Mouse (Mus musculus) neural tube, embryonic 11.5 days (tissue): ENCODE data around the gene Sema4d. TPM values are rescaled to one million over a fixed set of nuclear protein-coding genes. Genes with fewer than 3 reads are reported as not detected.

Source experiments
- ATAC-seq: fragments of 200-750 bp; cut with Nextera tagmentation; 2 replicates; pipeline ENCODE4 v1.8.0; 2017; ENCODE audit warnings: moderate number of reproducible peaks, mild to moderate bottlenecking, moderate TSS enrichment, moderate library complexity; ENCODE audit not compliant: insufficient read depth, low FRiP score, low TSS enrichment
- DNase-seq: peaks from one replicate; pipeline ENCODE4 v3.0.0-alpha.2; 2015; ENCODE audit warnings: low spot score
- H3K27ac ChIP-seq: fragments of 300-500 bp; sonication (generic); 2 replicates; pipeline ENCODE4 v1.5.1; 2014; ENCODE audit warnings: low read depth, mild to moderate bottlenecking, low read length
- H3K27me3 ChIP-seq: fragments of 300-500 bp; sonication (generic); 2 replicates; pipeline ENCODE4 v1.6.1; 2014; ENCODE audit warnings: mild to moderate bottlenecking, low read length, mixed read lengths; ENCODE audit not compliant: control insufficient read depth, insufficient read depth
- H3K36me3 ChIP-seq: fragments of 300-500 bp; sonication (generic); 2 replicates; pipeline ENCODE4 v1.6.1; 2014; ENCODE audit warnings: mild to moderate bottlenecking, low read length, moderate library complexity, mixed read lengths; ENCODE audit not compliant: control insufficient read depth, insufficient read depth
- H3K4me1 ChIP-seq: fragments of 300-500 bp; sonication (generic); 2 replicates; pipeline ENCODE4 v1.6.1; 2014; ENCODE audit warnings: low read length, mixed read lengths; ENCODE audit not compliant: control insufficient read depth, insufficient read depth
- H3K4me2 ChIP-seq: fragments of 300-500 bp; sonication (generic); 2 replicates; pipeline ENCODE4 v1.6.1; 2014; ENCODE audit warnings: low read depth, mild to moderate bottlenecking, moderate library complexity
- H3K4me3 ChIP-seq: fragments of 300-500 bp; sonication (generic); 2 replicates; pipeline ENCODE4 v1.5.1; 2014; ENCODE audit warnings: low read depth, low read length
- H3K9ac ChIP-seq: fragments of 300-500 bp; sonication (generic); 2 replicates; pipeline ENCODE4 v1.6.1; 2014; ENCODE audit warnings: mild to moderate bottlenecking, low read length
- H3K9me3 ChIP-seq: fragments of 300-500 bp; sonication (generic); 2 replicates; pipeline ENCODE4 v1.6.1; 2016; ENCODE audit warnings: low read length; ENCODE audit not compliant: control insufficient read depth
- WGBS: fragments of 180-500 bp; shearing (Covaris S2); extraction: QIAGEN DNeasy Blood & Tissue Kit; methylation state at CpG from one replicate; pipeline ENCODE4 v1.1.7; 2014; 5-methylcytosine and 5-hydroxymethylcytosine counted together
- polyA plus RNA-seq: library from polyadenylated mRNA; unstranded; fragments of >200 nt; fragmentation: Nextera tagmentation; extraction: Ambion mirVana; gene quantifications from 2 replicates; pipeline ENCODE4 v1.2.1, GENCODE M21; 2014

Gene Sema4d
- polyA plus RNA-seq, 1 experiment from 2014 or later, result 6.7 TPM

- ATAC-seq, result no peak
- Histone ChIP-seq H3K4me3 (no peak overlapping the region), H3K4me1 (no peaks in the 10 kb centered on the region), H3K9ac (no peak overlapping the region), H3K27me3 (no peaks in the 10 kb centered on the region), H3K9me3 (no peaks in the 10 kb centered on the region), H3K27ac (no peak overlapping the region), H3K4me2 (no peak overlapping the region), H3K36me3 (no peaks in the 10 kb centered on the region)
- WGBS, result 77% methylated on average over 4 of the region's 4 CpGs
- no peak for DNase-seq
Measured at GRCm38 (mm10) chr13:51805634-51806033, 12.1 kb upstream of the Sema4d start.

DNA sequence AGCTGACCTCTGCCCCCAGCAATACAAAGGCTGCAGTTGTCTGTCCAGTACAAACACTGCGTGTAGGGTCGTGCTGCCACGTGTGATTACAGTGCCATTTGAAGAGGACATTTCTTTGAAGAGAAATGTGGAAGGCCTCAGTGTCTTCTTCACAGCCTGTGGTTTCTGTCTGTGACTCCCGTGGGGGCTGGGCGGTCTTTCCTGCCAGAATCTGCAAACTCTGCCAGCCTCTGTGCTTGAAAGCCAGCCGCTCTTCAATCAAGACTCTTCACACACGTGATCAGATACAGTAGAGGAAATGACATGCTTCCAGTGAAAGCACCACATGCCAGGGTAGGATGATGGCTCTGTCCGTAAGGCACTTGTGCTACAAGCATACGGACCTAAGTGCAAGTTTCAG, 7.4 kb upstream of the Sema4d start:
- H3K4me3 ChIP-seq, result no peak overlapping the region
- no peaks in the 10 kb centered on the region for H3K9me3 ChIP-seq
- H3K27ac ChIP-seq, result no peak overlapping the region
- no peak overlapping the region for H3K9ac ChIP-seq
- ATAC-seq (no peak), DNase-seq (no peak)
- no peaks in the 10 kb centered on the region for H3K27me3 ChIP-seq
- 64% methylated on average over 9 of the region's 9 CpGs for WGBS
- H3K4me1 ChIP-seq, result no peaks in the 10 kb centered on the region
- H3K4me2 ChIP-seq, result no peak overlapping the region
- H3K36me3 ChIP-seq, result no peaks in the 10 kb centered on the region

GRCm38 (mm10) chr13:51799735-51800522, 6.4 kb upstream of the Sema4d start:
- ATAC-seq (no peak), DNase-seq (no peak)
- Histone ChIP-seq H3K36me3 (no peaks in the 10 kb centered on the region), H3K27me3 (no peaks in the 10 kb centered on the region), H3K4me3 (no peak overlapping the region), H3K27ac (no peak overlapping the region), H3K4me1 (no peaks in the 10 kb centered on the region), H3K4me2 (no peak overlapping the region), H3K9ac (no peak overlapping the region), H3K9me3 (no peaks in the 10 kb centered on the region)
- whole genome bisulfite sequencing, result 85% methylated on average over 16 of the region's 16 CpGs

DNA sequence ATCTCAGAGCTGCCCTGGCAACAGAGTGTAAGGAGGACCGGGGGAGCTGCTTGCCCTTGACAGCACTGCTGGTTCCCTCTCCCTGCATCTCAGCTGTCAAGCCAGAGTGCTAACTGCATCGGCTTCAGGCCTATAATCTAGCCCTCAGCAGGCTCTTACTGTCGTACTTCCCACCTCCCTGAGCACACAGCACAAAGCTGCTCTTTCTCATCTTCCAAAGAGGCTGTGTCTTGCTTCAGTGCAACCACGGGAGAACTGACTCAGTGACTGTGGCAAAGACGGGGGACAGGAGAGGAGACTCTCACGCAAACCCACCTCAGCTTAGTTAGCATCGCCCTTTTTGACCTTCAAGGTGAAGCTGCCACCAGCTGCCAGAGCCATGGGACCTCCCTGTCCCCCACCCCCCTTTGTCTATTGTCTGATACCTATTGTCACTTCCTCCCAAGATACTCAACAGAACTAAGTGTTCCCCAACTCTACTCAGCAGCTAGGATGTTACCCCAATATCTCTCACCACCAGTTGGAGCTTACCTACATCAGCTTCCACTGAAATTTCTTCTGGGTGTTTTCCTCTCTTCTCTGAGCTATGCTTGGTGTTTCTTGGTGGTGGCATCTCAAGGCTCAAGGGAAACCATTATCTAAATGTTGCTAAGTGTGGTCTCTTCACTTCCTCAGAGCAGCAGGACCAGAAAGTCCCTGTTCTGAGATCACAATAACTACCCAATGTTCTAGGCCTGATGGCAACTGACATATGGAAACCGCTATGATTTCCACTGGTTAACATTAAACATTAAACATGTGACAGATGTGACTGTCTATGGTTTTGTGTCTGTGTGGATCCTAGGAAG, 4.6 kb upstream of the Sema4d start:
- WGBS, result 66% methylated on average over 8 of the region's 8 CpGs
- H3K9me3 ChIP-seq, result no peaks in the 10 kb centered on the region
- no peak for ATAC-seq

GRCm38 (mm10) chr13:51793948-51794347, 401 bp upstream of the Sema4d start:
- Histone ChIP-seq H3K36me3 (no peaks in the 10 kb centered on the region), H3K27me3 (peaks cover 7% of the 10 kb centered on the region), H3K9me3 (no peaks in the 10 kb centered on the region), H3K4me3 (no peak overlapping the region), H3K27ac (no peak overlapping the region), H3K9ac (no peak overlapping the region), H3K4me2 (no peak overlapping the region; the same call in 1 of the 2 replicates), H3K4me1 (no peaks in the 10 kb centered on the region; the same call in 1 of the 2 replicates)
- DNase-seq, result no peak
- no peak for ATAC-seq
- WGBS, result 44% methylated on average over 5 of the region's 7 CpGs

More for the DNA sequence above, 4.6 kb upstream of the Sema4d start:
- Histone ChIP-seq H3K36me3 (no peaks in the 10 kb centered on the region), H3K4me1 (no peaks in the 10 kb centered on the region), H3K9ac (no peak overlapping the region), H3K4me3 (no peak overlapping the region), H3K27me3 (no peaks in the 10 kb centered on the region), H3K27ac (no peak overlapping the region), H3K4me2 (no peak overlapping the region)
- no peak for DNase-seq

DNA sequence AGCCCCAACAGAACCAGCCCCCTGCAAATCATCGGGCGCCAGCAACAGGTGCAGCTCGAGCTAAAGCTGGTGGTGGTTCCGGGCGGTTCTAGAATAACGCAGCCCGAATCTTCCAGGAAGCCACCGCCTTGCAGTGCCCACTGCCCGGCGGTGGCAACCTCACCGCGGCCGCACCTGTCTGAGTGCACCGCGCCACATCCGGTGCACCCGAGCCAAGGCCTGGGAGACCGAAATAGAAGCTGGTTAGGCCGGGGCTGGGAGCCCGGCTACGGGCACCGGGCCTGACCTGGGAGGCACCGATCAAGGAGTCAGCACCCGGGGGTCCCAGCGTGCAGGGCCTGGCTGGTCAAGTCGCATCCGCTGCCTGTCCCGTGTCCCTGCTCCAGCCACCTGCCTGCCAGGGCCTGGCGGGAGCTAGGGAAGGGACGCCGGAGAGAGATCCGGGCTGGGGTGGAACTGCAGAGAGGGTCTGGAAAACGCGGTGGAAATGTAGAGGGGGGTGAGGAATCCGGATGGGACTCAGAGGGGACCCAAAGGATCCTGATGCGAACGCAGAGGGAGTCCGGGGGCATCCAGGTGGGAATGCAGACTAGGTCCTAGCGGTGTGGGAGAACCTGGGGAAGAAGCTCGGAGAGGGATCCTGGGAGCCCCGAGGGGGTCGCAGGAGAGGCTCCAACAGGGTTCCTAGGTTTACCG, 670 bp downstream of the Sema4d start:
- Histone ChIP-seq H3K27me3 (peaks cover 7% of the 10 kb centered on the region), H3K9me3 (no peaks in the 10 kb centered on the region), H3K27ac (no peak overlapping the region), H3K4me3 (peak overlapping the region; percentile 73), H3K4me2 (peak overlapping the region; percentile 96), H3K4me1 (no peaks in the 10 kb centered on the region; the same call in 1 of the 2 replicates), H3K36me3 (no peaks in the 10 kb centered on the region), H3K9ac (peak overlapping the region; percentile 67)
- ATAC-seq (peak; percentile 51; the same call in 1 of the 2 replicates), DNase-seq (peak; percentile 43)
- under 1% methylated on average over 43 of the region's 43 CpGs for WGBS

DNA sequence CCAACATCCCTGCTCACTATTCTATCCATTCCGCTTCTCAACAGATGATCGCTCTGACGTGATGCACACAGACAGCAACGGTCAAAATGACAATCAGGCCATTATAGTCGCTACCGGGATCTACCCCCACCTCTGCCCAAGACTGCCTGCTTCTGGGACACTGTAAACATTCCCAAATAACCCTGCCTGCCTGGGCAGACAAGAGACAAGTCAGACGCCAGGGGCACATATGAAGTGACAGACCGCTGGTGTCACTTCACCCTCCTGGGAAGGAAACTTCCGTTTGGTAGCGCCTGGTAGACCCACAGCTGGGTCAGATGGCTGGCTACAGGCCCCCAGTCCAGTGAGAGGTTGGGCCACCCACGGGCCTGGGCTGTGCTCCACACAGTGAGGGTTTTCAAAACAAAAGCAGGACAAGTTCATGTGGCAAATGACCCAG, 1.4 kb downstream of the Sema4d start:
- H3K27ac ChIP-seq, result no peak overlapping the region
- H3K4me2 ChIP-seq, result peak overlapping the region; percentile 96
- H3K9me3 ChIP-seq, result no peaks in the 10 kb centered on the region
- 33% methylated on average over 11 of the region's 11 CpGs for WGBS
- no peak for DNase-seq
- H3K9ac ChIP-seq, result no peak overlapping the region
- ATAC-seq, result no peak
- H3K4me1 ChIP-seq, result no peaks in the 10 kb centered on the region; the same call in 1 of the 2 replicates
- no peaks in the 10 kb centered on the region for H3K36me3 ChIP-seq
- peak overlapping the region; percentile 73; the same call in 1 of the 2 replicates for H3K4me3 ChIP-seq
- peaks cover 7% of the 10 kb centered on the region for H3K27me3 ChIP-seq

DNA sequence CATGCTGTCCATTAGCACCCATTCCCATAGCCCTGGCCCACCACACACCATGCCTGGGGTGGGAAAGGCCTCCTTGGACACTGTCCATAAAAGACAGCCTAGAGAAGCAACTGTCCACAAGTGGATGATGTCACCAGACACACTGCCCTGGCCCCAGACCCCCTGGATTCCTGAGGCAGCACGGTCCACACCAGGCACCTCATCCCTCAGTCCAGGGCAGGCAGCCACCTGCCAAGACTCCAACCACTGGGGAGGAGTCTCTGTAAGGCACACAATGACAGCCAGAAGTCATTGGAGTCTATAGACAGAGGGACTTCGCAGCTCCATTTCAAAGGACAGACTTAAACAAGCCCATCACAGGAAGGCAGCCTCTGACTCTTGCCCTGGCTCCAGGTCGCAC, 1.9 kb downstream of the Sema4d start:
- 52% methylated on average over 3 of the region's 3 CpGs for WGBS
- ATAC-seq (no peak), DNase-seq (no peak)
- Histone ChIP-seq H3K4me3 (no peak overlapping the region), H3K27me3 (peaks cover 7% of the 10 kb centered on the region), H3K9me3 (no peaks in the 10 kb centered on the region), H3K36me3 (no peaks in the 10 kb centered on the region), H3K9ac (no peak overlapping the region), H3K4me1 (no peaks in the 10 kb centered on the region; the same call in 1 of the 2 replicates), H3K4me2 (no peak overlapping the region), H3K27ac (no peak overlapping the region)
